Mouse (Mus musculus) embryonic facial prominence, embryonic 14.5 days (tissue): ENCODE data around the gene Tex44. TPM values are rescaled to one million over a fixed set of nuclear protein-coding genes. Genes with fewer than 3 reads are reported as not detected.

Experiments
- polyA plus RNA-seq: library from polyadenylated mRNA; unstranded; fragments of >200 nt; fragmentation: Nextera tagmentation; extraction: Ambion mirVana; gene quantifications from 2 replicates; pipeline ENCODE4 v1.2.1, GENCODE M21; 2014

The Tex44 gene
- polyA plus RNA-seq, 1 experiment from 2014 or later = not detected

Other genes with a start within 250 kb of the Tex44 start
- gene B3gnt7, start 123.5 kb upstream of the Tex44 start, polyA plus RNA-seq = 4.9 and 5.7 TPM in 2 replicates
- 285 and 297 TPM in 2 replicates for gene Ncl, start 66.9 kb upstream of the Tex44 start, polyA plus RNA-seq
- gene Nmur1, start 101 bp upstream of the Tex44 start, polyA plus RNA-seq = not detected in 2 replicates
- 1,814 and 2,055 TPM in 2 replicates for gene Ptma, start 100.4 kb downstream of the Tex44 start, polyA plus RNA-seq
- 55.8 and 59.2 TPM in 2 replicates for gene Pde6d, start 156.3 kb downstream of the Tex44 start, polyA plus RNA-seq
- gene Cops7b, start 156.6 kb downstream of the Tex44 start, polyA plus RNA-seq = 31.3 and 34.9 TPM in 2 replicates
- gene Nppc, start 244.2 kb downstream of the Tex44 start, polyA plus RNA-seq = 7.4 and 10.5 TPM in 2 replicates